Mouse (Mus musculus) limb, embryonic 15.5 days (tissue): ENCODE results near the gene Krtap5-4. TPM values are rescaled to one million over a fixed set of nuclear protein-coding genes. Genes with fewer than 3 reads are reported as not detected.
"Not testable (repeated sequence)": the region's sequence is repeated elsewhere in the genome, so short reads cannot be mapped to it uniquely, and the experiment has no call there.

Experiments used
- ATAC-seq: fragments of 200-750 bp; cut with Nextera tagmentation; 2 replicates; pipeline ENCODE4 v1.8.0; 2017; ENCODE audit warnings: low read depth, moderate TSS enrichment; ENCODE audit not compliant: insufficient number of reproducible peaks, low FRiP score, low TSS enrichment
- H3K27ac ChIP-seq: fragments of 300-500 bp; sonication (generic); 2 replicates; pipeline ENCODE4 v1.5.1; 2015; ENCODE audit warnings: moderate library complexity, mild to moderate bottlenecking, inconsistent platforms
- H3K27me3 ChIP-seq: fragments of 300-500 bp; sonication (generic); 2 replicates; pipeline ENCODE4 v1.6.1; 2015; ENCODE audit warnings: inconsistent platforms
- H3K36me3 ChIP-seq: fragments of 300-500 bp; sonication (generic); 2 replicates; pipeline ENCODE4 v1.6.1; 2015; ENCODE audit warnings: inconsistent platforms
- H3K4me1 ChIP-seq: fragments of 300-500 bp; sonication (generic); 2 replicates; pipeline ENCODE4 v1.6.1; 2015; ENCODE audit warnings: inconsistent platforms
- H3K4me2 ChIP-seq: fragments of 300-500 bp; sonication (generic); 2 replicates; pipeline ENCODE4 v1.6.1; 2015; ENCODE audit warnings: mild to moderate bottlenecking, inconsistent platforms
- H3K4me3 ChIP-seq: fragments of 300-500 bp; sonication (generic); 2 replicates; pipeline ENCODE4 v1.5.1; 2015; ENCODE audit warnings: mild to moderate bottlenecking, inconsistent platforms
- H3K9ac ChIP-seq: fragments of 300-500 bp; sonication (generic); 2 replicates; pipeline ENCODE4 v1.6.1; 2015; ENCODE audit warnings: inconsistent platforms
- H3K9me3 ChIP-seq: fragments of 300-500 bp; sonication (generic); 2 replicates; pipeline ENCODE4 v1.6.1; 2016; ENCODE audit warnings: inconsistent platforms
- WGBS: fragments of 180-500 bp; shearing (Covaris S2); methylation state at CpG from one replicate; pipeline ENCODE4 v1.1.7; 2015; 5-methylcytosine and 5-hydroxymethylcytosine counted together
- polyA plus RNA-seq: library from polyadenylated mRNA; unstranded; fragments of >200 nt; fragmentation: Nextera tagmentation; extraction: Ambion mirVana; gene quantifications from 2 replicates; pipeline ENCODE4 v1.2.1, GENCODE M21; 2015

The Krtap5-4 gene
- polyA plus RNA-seq, 1 experiment from 2014 or later = not detected

- no peak overlapping the region for H3K4me2 ChIP-seq
- 46% methylated on average over 9 of the region's 9 CpGs for WGBS
- no peaks in the 10 kb centered on the region for H3K27me3 ChIP-seq
- no peaks in the 10 kb centered on the region for H3K36me3 ChIP-seq
- no peak overlapping the region for H3K27ac ChIP-seq
- no peak for ATAC-seq
- no peak overlapping the region for H3K9ac ChIP-seq
- no peaks in the 10 kb centered on the region; the same call in 1 of the 2 replicates for H3K4me1 ChIP-seq
- no peaks in the 10 kb centered on the region for H3K9me3 ChIP-seq
- no peak overlapping the region for H3K4me3 ChIP-seq
Measured at GRCm38 (mm10) chr7:142326714-142327445, 23.5 kb downstream of the Krtap5-4 start.

- Histone ChIP-seq H3K27me3 (no peaks in the 10 kb centered on the region), H3K27ac (no peak overlapping the region), H3K36me3 (no peaks in the 10 kb centered on the region), H3K4me3 (no peak overlapping the region), H3K9ac (no peak overlapping the region), H3K4me1 (no peaks in the 10 kb centered on the region), H3K9me3 (no peaks in the 10 kb centered on the region), H3K4me2 (no peak overlapping the region)
- no peak for ATAC-seq
- WGBS = 61% methylated on average over 3 of the region's 3 CpGs
Measured at GRCm38 (mm10) chr7:142328507-142328906, 25.2 kb downstream of the Krtap5-4 start.

GRCm38 (mm10) chr7:142330271-142330724, 26.9 kb downstream of the Krtap5-4 start:
- no peak for ATAC-seq
- Histone ChIP-seq H3K9me3 (no peaks in the 10 kb centered on the region), H3K4me1 (peaks cover 7% of the 10 kb centered on the region; the same call in 1 of the 2 replicates), H3K4me3 (no peak overlapping the region), H3K4me2 (no peak overlapping the region), H3K36me3 (no peaks in the 10 kb centered on the region), H3K27me3 (no peaks in the 10 kb centered on the region), H3K9ac (no peak overlapping the region), H3K27ac (no peak overlapping the region)
- 53% methylated on average over 9 of the region's 9 CpGs for WGBS

GRCm38 (mm10) chr7:142331281-142331680, 27.9 kb downstream of the Krtap5-4 start:
- Histone ChIP-seq H3K9me3 (no peaks in the 10 kb centered on the region), H3K36me3 (no peaks in the 10 kb centered on the region), H3K9ac (no peak overlapping the region), H3K4me3 (no peak overlapping the region), H3K4me1 (peaks cover 7% of the 10 kb centered on the region; the same call in 1 of the 2 replicates), H3K27ac (no peak overlapping the region), H3K4me2 (no peak overlapping the region), H3K27me3 (no peaks in the 10 kb centered on the region)
- WGBS = 73% methylated on average over 4 of the region's 4 CpGs
- no peak for ATAC-seq

- H3K4me1 ChIP-seq, H3K36me3 ChIP-seq, ATAC-seq, H3K4me2 ChIP-seq, H3K27me3 ChIP-seq, H3K4me3 ChIP-seq, H3K9ac ChIP-seq, H3K9me3 ChIP-seq: not testable (repeated sequence)
- WGBS = 48% methylated on average over 5 of the region's 9 CpGs
- 0 out of 2 replicates have a peak overlapping the region, but pooled peaks have one; percentile 24 for H3K27ac ChIP-seq
Measured at GRCm38 (mm10) chr7:142332741-142333140, 29.4 kb downstream of the Krtap5-4 start.

- Histone ChIP-seq H3K27me3 (no peaks in the 10 kb centered on the region), H3K4me3 (no peak overlapping the region), H3K27ac (0 out of 2 replicates have a peak overlapping the region, but pooled peaks have one; percentile 22), H3K36me3 (no peaks in the 10 kb centered on the region), H3K9ac (no peak overlapping the region), H3K4me2 (no peak overlapping the region), H3K4me1 (peaks cover 7% of the 10 kb centered on the region; the same call in 1 of the 2 replicates), H3K9me3 (no peaks in the 10 kb centered on the region)
- no peak for ATAC-seq
- WGBS = 5% methylated on average over 3 of the region's 3 CpGs
Measured at GRCm38 (mm10) chr7:142334246-142334645, 30.9 kb downstream of the Krtap5-4 start.

- WGBS = 84% methylated on average over 8 of the region's 8 CpGs
Measured at GRCm38 (mm10) chr7:142335151-142335550, 31.8 kb downstream of the Krtap5-4 start.

GRCm38 (mm10) chr7:142340269-142340970, 37.1 kb downstream of the Krtap5-4 start:
- peak overlapping the region; percentile 44 for H3K27ac ChIP-seq
- H3K9ac ChIP-seq = no peak overlapping the region
- peaks cover 13% of the 10 kb centered on the region; the same call in 1 of the 2 replicates for H3K4me1 ChIP-seq
- ATAC-seq = no peak
- no peaks in the 10 kb centered on the region for H3K27me3 ChIP-seq
- H3K4me2 ChIP-seq = no peak overlapping the region
- H3K4me3 ChIP-seq = no peak overlapping the region
- no peaks in the 10 kb centered on the region for H3K9me3 ChIP-seq
- H3K36me3 ChIP-seq = no peaks in the 10 kb centered on the region
- 40% methylated on average over 10 of the region's 10 CpGs for WGBS

More at GRCm38 (mm10) chr7:142335151-142335550, 31.8 kb downstream of the Krtap5-4 start:
- H3K4me2 ChIP-seq = no peak overlapping the region
- no peaks in the 10 kb centered on the region for H3K9me3 ChIP-seq
- no peaks in the 10 kb centered on the region for H3K27me3 ChIP-seq
- no peaks in the 10 kb centered on the region for H3K36me3 ChIP-seq
- peaks cover 7% of the 10 kb centered on the region; the same call in 1 of the 2 replicates for H3K4me1 ChIP-seq
- H3K9ac ChIP-seq = no peak overlapping the region
- H3K4me3 ChIP-seq = no peak overlapping the region
- no peak overlapping the region for H3K27ac ChIP-seq
- no peak for ATAC-seq

- Histone ChIP-seq H3K27me3 (no peaks in the 10 kb centered on the region), H3K9ac (no peak overlapping the region), H3K27ac (peak overlapping the region; percentile 44), H3K4me1 (peaks cover 13% of the 10 kb centered on the region; the same call in 1 of the 2 replicates), H3K36me3 (no peaks in the 10 kb centered on the region), H3K4me2 (no peak overlapping the region), H3K4me3 (no peak overlapping the region), H3K9me3 (no peaks in the 10 kb centered on the region)
- WGBS = 52% methylated on average over 10 of the region's 10 CpGs
- ATAC-seq = no peak
Measured at GRCm38 (mm10) chr7:142341564-142342246, 38.4 kb downstream of the Krtap5-4 start.

- Histone ChIP-seq H3K36me3 (no peaks in the 10 kb centered on the region), H3K9ac (no peak overlapping the region), H3K4me1 (peaks cover 13% of the 10 kb centered on the region; the same call in 1 of the 2 replicates), H3K4me2 (no peak overlapping the region), H3K9me3 (no peaks in the 10 kb centered on the region), H3K4me3 (no peak overlapping the region), H3K27me3 (no peaks in the 10 kb centered on the region), H3K27ac (peak overlapping the region; percentile 5; the same call in 1 of the 2 replicates)
- WGBS = 79% methylated on average over 3 of the region's 3 CpGs
- ATAC-seq = no peak
Measured at GRCm38 (mm10) chr7:142342247-142342640, 38.9 kb downstream of the Krtap5-4 start.

- Histone ChIP-seq H3K27ac (no peak overlapping the region), H3K4me3 (no peak overlapping the region), H3K9me3 (no peaks in the 10 kb centered on the region), H3K4me2 (no peak overlapping the region), H3K4me1 (peaks cover 5% of the 10 kb centered on the region), H3K36me3 (no peaks in the 10 kb centered on the region), H3K27me3 (no peaks in the 10 kb centered on the region), H3K9ac (no peak overlapping the region)
- 67% methylated on average over 4 of the region's 4 CpGs for WGBS
- ATAC-seq = no peak
Measured at GRCm38 (mm10) chr7:142347542-142347941, 44.2 kb downstream of the Krtap5-4 start.
